Mouse (Mus musculus): ENCODE results near the gene Irgc1.

GRCm38 (mm10) chr7:24459440-24459839 lies 7.3 kb upstream of the Irgc1 start:
- no peak for TF ChIP-seq POLR2A (IDR thresholded peaks at IDR 0.05; ENCODE audit: insufficient read depth, low read depth, low read length)
- no peak for TF ChIP-seq CTCF (IDR thresholded peaks at IDR 0.05)
